Mouse (Mus musculus) layer of hippocampus, postnatal 36 days (tissue): ENCODE measurements at regions not wholly inside any gene's neighbourhood (a gene's known extent, or its start where the extent isn't known, plus 50 kb on each side); places are given as distances from the start of the nearest gene placed in this dataset.
A peak's percentile ranks its signal among the peaks of the same experiment; 100 is the strongest.
"Not testable (repeated sequence)": the region's sequence is repeated elsewhere in the genome, so short reads cannot be mapped to it uniquely, and the experiment has no call there.

Experiments used
- DNase-seq, 2 experiments: peaks; one replicate each; pipeline ENCODE4 v3.0.0; 2022

- DNase-seq = no peak
Observed at GRCm38 (mm10) chr2:128270377-128271129, 144.7 kb downstream of the Bcl2l11 start.

- DNase-seq = no peak
Observed at GRCm38 (mm10) chr2:128272789-128273188, 147.0 kb downstream of the Bcl2l11 start.

GRCm38 (mm10) chr2:128273292-128273691 is 147.5 kb downstream of the Bcl2l11 start:
- no peak for DNase-seq

- no peak for DNase-seq
Observed at GRCm38 (mm10) chr2:128276337-128276736, 150.5 kb downstream of the Bcl2l11 start.

GRCm38 (mm10) chr2:128277387-128278123 is 151.7 kb downstream of the Bcl2l11 start:
- no peak for DNase-seq

- DNase-seq = no peak
Observed at GRCm38 (mm10) chr2:128278124-128278432, 152.2 kb downstream of the Bcl2l11 start.

GRCm38 (mm10) chr2:128278608-128279081 is 152.8 kb downstream of the Bcl2l11 start:
- no peak for DNase-seq

GRCm38 (mm10) chr2:128279127-128279710 is 153.4 kb downstream of the Bcl2l11 start:
- DNase-seq = no peak

- no peak for DNase-seq
Observed at GRCm38 (mm10) chr2:128282591-128282990, 156.8 kb downstream of the Bcl2l11 start.

- peak; percentile 41 to 56 for DNase-seq
Observed at GRCm38 (mm10) chr2:128284822-128285421, 159.1 kb downstream of the Bcl2l11 start.

GRCm38 (mm10) chr2:128285457-128285856 is 159.6 kb downstream of the Bcl2l11 start:
- no peak for DNase-seq

GRCm38 (mm10) chr2:128288138-128288551 is 162.3 kb downstream of the Bcl2l11 start:
- no peak for DNase-seq

- DNase-seq = no peak
Observed at GRCm38 (mm10) chr2:128290609-128291008, 164.8 kb downstream of the Bcl2l11 start.

GRCm38 (mm10) chr2:128294610-128295009 is 168.8 kb downstream of the Bcl2l11 start:
- no peak for DNase-seq

- DNase-seq = no peak
Observed at GRCm38 (mm10) chr2:128295018-128295424, 169.2 kb downstream of the Bcl2l11 start.

GRCm38 (mm10) chr2:128295726-128296234 is 169.9 kb downstream of the Bcl2l11 start:
- no peak for DNase-seq

- DNase-seq = not testable (repeated sequence)
Observed at GRCm38 (mm10) chr2:128296423-128296822, 170.6 kb downstream of the Bcl2l11 start.

- no peak for DNase-seq
Observed at GRCm38 (mm10) chr2:128296897-128297296, 171.1 kb downstream of the Bcl2l11 start.

GRCm38 (mm10) chr2:128297821-128298220 is 172.0 kb downstream of the Bcl2l11 start:
- DNase-seq = no peak

- DNase-seq = no peak
Observed at GRCm38 (mm10) chr2:128298996-128299395, 173.2 kb downstream of the Bcl2l11 start.

GRCm38 (mm10) chr2:128301709-128302108 is 175.9 kb downstream of the Bcl2l11 start:
- no peak for DNase-seq

- DNase-seq = no peak
Observed at GRCm38 (mm10) chr2:128304063-128304712, 178.3 kb downstream of the Bcl2l11 start.
